Mouse (Mus musculus): ENCODE results near the gene Ino80e. TPM values are rescaled to one million over a fixed set of nuclear protein-coding genes. Genes with fewer than 3 reads are reported as not detected.

Ino80e gene
- polyA plus RNA-seq, 1 experiment, result 42.3 TPM

DNA sequence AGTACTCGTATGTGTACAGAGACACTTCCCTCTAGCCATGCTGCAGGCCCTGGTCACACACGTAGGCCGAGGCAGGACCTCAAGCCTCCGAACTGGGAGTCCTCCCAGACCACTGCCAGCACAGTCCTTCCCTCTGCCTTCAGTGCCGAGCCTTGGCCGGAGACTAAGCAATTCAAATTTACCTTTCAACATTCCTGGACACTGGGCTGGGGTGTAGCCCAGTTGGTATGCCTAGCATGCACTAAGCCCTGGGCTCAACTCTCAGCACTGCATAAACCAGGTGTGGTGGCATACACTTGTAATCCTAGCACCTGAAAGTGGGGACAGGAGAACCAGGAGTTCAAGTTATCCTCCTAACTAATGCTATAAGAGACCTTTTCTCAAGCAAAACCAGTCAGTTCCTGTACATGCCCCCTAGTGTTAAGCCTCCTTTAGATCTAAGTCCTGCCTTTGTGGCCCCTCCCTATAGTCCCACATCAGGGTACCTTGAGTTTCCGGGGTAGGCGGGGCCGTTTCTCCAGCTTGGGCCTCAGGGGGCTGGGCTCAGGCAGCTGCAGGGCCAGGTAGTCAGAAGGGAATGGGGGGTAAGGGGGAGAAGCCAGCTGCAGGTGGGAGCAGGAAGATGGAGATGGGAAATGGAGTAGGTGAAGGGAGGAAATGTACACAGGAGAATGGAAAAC is 5.3 kb downstream of the Ino80e start:
- DNase-seq (ENCODE audit: low spot score), result no peak

DNA sequence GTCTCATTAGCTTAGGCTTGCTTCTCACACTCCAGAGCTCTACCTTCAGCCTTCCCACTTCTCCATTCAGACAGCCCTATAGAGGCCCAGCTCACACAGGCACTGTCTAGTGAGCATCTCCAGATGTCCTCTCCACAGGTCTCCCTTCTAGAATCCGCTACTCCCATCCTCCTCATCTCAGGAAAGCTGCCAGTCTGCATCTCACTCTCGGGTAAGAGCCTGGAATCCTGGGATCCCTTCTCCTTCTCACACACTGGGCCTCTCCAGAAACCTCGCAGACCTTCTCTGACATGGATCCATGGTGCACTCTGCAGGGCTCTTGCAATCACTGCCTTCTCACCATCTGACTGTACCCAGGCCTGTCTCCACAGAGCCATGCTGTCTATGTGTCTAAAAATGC is 6.5 kb downstream of the Ino80e start:
- no peak for DNase-seq (ENCODE audit: low spot score)

DNA sequence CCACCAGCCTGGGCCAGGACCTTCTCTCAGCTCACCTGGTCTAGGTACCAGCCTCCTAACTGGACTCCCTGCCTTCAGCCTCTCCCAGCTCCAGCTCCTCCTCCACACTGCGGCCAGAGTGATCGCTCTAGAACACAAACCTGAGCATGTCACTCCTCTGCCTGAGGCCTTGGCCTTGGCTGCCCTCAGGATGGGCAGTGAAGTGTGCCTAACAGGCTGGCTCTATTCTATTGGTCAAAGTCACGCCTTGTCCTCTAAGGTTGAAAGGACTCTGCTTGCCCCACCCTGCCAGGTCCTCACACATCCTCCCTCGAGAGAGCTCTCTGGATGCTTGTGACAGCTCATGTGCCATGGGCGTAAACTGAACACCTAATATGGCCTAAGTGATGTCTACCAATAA is 8.7 kb downstream of the Ino80e start:
- no peak for DNase-seq (ENCODE audit: low spot score)

DNA sequence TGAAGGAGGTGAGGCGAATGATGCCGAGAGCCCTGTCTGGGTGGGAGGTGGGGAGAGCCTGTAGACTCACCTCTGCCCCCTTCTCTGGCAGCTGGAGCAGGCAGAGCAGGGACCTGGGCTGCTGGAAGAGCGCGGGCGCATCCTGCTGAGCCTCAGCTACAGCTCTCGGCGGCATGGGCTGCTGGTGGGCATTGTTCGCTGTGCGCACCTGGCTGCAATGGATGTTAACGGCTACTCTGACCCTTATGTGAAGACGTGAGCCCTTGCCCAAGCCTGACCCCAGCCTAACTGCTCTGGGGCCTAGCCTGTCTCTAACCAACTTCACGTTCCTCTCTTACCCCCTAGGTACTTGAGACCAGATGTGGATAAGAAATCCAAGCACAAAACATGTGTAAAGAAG is 11.0 kb downstream of the Ino80e start:
- DNase-seq (ENCODE audit: low spot score), result no peak

DNA sequence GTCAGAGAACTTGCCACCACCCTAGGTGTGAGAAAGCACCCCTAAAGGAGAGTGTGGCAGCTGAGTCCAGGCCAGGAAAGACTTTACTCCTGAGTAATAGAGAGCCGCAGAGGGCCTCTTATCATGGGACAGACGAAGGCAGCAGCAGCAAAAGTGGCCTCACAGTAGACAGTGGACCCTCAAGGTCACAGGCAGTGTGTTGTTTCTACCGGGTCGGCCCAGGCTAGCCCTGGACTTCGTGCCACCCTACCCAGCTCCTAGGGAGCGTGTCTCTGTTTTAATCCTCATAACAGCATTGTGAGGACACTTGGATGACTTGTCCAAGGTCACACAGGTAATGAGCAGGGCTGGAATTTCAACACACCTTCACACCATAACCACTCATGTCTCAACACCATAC is 12.0 kb downstream of the Ino80e start:
- DNase-seq (ENCODE audit: low spot score), result no peak

DNA sequence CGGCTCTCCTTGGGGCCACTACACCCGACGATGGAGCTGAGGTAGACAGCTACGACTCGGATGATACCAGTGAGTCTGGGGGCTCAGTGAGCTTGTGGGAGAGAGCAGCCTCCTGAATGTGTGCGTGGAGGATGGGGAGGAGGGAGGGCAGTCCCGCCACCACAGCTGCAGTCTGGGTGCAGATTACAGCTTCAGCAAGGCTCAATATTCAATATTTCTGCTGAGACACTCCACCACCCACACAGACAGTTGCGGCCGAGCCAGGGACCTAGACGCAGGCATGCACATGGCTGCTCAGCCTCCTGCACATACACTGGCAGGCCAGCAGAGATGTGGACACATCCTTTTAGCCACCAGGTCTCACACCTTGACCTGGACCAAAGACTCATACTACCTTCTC is 13.4 kb downstream of the Ino80e start:
- no peak for DNase-seq (ENCODE audit: low spot score)

DNA sequence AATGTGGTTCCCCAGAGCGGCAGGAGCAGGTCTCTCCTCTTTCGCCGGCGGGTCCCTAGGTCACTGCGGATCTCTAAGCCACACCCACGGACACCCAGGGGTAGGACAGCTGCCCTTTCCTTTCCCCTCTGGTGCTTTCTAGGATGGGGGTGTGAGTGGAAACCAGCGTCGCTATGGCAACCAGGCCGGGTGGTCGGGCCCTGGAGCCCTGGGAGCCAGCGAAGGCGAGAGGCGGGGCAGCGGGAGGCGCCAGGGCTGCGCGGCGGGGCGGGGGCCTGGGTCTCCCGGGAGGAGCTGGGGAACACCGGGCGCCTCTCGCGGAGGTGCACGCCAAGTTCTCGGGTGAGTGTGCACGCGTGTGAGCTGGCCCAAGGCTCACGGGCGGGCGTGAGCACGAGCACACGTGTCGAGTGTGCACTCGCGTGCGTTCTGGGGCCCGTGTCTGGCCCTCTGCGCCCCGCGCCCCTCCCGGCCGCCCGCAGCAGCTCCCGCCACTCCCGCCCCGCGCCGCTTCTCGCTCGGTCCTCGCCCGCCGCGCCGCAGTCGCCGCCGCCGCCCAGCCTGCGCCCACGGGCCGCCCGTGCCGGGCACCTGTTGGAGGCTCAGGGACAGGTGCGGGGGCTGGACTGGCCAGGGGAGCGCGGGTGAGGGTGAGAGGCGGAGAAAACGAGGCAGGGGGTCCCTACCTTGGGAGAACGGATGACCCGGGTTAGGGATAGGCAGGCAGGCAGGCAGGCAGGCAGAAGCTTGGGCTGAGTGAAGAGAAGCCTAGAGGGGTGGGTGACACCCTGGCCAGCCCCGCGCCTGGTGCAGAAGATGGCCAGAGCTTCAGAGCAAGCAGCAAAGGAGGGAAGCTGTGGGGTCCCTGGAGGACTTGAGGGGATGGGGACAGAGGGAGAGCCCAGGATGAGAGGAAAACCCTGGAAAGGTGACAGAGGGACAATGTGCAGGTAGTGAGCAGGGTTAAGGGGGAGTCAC is 14.5 kb downstream of the Ino80e start:
- DNase-seq (ENCODE audit: low spot score), result no peak

DNA sequence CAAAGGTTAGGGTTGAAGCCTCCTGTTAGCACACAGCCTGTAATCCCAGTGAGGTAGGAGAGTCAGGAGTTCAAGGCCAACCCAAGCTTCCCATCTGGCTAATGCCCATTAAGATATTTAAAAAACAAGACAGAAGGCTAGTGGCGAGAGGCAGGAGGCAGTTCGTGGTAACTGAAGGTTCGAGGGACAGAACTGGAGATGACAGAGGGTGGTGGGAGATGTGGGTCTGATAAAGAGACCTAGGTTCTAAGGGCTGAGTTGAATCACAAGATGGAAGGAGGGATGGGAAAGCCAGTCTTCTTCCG is 15.1 kb downstream of the Ino80e start, which contains the start of gene Doc2a:
Gene Doc2a (plus strand): TSS at position 301 of the 305 bp plus-strand sequence.
- no peak for DNase-seq (ENCODE audit: low spot score)

DNA sequence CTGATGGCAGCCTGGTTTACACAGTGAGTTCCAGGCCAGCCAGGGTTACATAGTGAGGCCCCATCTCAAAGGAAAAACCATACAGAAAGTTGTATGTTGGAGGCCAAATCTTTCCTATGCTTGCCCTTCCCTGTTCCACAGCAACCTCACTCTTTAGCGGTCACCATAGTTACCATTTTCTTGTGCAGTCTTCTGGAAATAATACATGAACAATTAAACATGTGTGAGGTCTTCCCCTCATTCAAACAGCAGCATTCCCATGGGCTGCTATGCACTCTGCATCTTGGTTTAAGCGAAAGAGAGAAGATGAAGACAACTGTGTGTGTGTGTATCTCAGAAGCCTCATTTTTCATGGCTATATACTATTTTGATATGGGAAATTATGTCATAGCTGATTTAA is 16.7 kb downstream of the Ino80e start:
- DNase-seq (ENCODE audit: low spot score), result no peak

DNA sequence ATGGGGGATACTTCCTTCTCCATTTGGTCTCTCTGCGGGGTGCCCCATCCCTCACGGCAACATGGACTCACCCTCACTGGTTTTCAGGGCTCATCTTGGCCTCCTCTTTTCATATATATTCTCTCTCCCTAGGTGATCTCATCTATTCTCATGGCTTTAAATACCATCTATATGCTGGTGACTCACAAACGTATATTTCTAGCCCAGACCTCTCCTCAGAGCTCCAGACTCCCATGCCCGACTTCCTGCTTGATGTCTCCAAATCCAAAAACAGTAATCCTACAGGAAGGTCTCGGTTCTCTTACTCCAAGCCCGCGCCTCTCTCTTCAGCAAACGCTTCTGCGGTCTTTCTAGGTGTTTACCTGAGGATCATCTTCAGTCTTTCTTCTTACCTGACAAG is 18.9 kb downstream of the Ino80e start:
- DNase-seq (ENCODE audit: low spot score), result no peak

DNA sequence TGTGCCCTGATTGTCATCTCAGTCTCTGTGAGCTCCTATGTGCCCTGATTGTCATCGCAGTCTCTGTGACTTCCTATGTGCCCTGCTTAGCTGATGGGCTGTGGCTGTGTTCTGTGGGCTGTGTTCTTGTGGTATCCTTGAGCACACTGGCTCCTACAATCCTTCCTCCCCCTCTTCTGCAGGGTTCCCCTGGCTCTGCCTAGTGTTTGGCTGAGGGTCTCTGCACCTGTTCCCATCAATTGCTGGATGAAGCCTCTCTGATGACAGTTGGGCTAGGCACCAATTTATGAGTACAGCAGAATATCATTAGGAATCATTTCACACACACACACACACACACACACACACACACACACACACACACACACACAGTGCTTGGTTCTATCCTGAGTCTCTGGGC is 28.9 kb downstream of the Ino80e start:
- no peak for DNase-seq (ENCODE audit: low spot score)

DNA sequence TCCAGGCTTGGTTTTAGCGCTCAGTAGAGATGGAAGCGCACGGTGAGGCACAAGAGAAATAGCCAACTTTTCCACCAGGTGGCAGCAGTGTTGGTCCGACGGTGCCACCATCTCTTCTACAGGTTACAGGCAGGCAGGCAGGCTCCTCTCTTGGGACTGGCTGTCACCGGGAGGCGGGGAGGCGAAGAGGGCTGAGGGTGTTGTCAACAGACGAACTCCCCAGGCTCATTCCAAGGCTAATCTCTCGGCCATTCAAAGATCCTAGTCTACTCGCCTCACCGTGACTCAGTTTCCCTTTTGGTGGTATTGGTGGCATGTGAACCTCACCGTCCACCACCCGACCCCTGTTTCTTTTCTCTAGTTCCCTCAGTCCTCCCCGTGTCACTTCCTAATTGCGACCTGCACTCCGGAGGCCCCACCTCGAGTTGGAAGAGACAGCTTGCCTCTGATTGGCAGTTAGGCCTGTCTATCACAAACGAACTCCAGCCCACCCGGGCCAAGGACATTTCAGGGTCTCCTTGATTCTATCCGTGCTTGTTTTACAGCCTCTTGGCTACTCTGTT is 30.1 kb downstream of the Ino80e start:
- no peak for DNase-seq (ENCODE audit: low spot score)

DNA sequence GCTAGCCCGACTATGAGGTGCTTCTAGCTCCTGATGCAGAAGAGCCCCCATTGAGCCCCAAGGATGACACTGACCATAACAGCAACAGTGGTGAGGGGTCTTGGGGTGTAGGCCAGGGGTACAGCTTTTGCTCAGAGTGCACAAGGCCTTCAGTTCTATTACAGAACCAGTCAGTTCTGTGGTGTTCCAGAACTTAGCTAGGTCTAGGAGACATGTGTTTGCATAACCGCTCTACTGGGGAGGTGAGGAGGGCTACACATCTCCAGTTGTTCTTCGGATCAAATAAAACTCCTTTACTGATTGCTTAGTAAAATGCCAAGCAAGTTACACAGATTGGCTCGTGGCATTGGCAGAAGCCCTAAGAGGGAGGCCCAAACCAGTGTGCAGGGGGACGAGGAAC is 30.6 kb downstream of the Ino80e start, which contains the start of gene 4930451I11Rik:
Gene 4930451I11Rik (minus strand): TSS at position 101 of the 400 bp plus-strand sequence.
- no peak for DNase-seq (ENCODE audit: low spot score)

DNA sequence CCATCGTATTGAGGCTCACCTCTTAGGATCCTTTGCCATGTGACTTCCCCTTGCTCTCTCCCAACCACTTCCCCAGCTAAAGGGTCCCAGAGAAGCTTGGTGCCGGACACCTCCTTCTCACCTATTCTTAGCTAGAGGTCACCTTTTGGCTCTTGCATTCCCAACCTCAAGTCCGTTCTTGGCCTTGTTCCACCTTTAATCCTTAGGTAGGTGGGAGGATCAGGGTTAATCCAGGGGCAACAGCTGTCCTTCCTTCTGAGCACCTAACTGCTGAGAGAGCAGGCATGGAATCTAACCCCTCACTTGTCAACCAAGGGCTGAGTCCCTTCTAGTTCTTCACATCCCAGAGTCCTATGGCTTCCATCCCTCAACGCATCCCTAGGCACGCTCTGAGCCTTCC is 36.2 kb downstream of the Ino80e start:
- no peak for DNase-seq (ENCODE audit: low spot score)

DNA sequence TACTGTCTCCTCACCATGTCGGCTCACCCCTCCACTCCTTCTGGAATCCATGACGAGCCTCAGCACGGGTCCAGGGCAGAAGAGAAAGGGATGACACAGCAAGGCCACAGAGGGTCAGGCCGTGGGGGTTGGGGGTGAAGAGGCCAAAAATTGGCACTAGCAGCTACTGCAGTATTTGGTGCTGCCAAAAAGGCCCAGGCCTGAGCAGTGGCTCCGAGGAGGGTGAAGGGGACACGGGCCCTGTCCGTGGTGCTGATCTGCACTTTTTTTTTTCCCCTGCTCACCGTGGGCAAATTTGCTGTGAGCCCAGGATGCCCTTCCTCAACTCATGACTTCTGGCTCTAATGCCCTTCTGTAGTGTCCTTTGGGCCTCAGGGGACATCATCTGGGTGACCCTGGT is 36.8 kb downstream of the Ino80e start:
- no peak for DNase-seq (ENCODE audit: low spot score)

DNA sequence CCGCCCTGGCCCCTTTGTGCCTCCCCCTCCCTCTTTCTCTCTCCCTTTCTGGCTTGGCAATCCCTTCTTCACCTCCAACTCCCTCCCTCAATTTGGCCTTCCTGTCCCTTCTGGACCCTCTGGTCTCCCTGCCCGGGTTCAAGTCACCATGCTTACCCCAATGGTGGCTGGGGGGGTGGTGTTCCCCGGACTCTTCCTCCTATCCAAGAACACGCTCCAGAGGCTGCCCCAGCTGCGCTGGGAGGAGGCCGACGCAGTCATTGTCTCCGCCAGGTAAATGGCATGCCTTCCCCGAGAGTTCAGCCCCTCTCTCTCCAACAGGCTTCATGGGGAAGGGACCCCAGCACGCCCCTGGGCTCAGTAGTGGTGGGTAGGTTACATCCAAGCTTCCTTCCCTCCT is 38.2 kb downstream of the Ino80e start:
- no peak for DNase-seq (ENCODE audit: low spot score)

DNA sequence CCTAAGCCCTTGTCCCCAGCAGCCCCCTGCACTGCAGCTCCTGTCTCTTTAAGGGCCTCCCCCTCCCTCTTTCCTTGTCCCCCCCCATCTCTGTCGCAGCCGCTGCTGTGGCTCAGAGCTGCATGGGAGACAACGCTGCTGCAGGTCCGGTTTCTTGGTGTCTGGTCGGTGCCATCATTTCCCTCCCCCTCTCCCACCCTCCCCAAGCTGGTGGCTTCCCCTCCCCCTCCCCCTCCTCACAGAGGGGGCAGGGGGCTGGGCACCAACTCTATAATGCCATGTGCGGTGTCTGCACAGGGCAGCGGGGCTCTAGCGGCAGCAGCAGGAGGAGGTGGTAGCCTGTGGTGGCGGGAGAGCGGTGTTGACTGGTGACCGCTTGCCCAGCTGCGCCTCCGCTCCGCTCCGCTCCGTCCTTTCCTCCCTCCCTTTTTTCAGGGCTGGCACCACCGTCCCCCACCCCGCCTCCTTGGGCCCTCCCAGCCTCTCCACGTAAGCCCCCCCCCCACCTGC is 38.9 kb downstream of the Ino80e start:
- no peak for DNase-seq (ENCODE audit: low spot score)

DNA sequence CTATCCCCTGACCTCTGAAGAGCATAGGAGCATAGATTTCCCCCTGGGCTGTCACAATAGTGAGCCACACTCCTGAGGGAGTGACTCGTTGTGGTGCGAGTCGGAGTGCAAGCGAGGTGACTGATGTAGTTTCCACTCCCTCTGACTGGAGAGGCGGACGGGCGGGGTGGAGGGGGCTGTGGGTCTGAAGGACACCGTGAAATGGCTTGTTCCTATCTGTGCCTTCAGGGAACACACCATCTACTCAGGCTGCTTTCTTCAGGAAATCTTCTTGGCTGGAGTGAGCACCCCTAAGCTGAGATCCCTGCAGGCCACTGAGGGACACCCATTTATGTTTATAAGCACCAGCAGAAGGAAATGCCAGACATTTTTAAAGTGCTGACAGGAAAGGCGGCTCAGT is 39.4 kb downstream of the Ino80e start:
- no peak for DNase-seq (ENCODE audit: low spot score)

DNA sequence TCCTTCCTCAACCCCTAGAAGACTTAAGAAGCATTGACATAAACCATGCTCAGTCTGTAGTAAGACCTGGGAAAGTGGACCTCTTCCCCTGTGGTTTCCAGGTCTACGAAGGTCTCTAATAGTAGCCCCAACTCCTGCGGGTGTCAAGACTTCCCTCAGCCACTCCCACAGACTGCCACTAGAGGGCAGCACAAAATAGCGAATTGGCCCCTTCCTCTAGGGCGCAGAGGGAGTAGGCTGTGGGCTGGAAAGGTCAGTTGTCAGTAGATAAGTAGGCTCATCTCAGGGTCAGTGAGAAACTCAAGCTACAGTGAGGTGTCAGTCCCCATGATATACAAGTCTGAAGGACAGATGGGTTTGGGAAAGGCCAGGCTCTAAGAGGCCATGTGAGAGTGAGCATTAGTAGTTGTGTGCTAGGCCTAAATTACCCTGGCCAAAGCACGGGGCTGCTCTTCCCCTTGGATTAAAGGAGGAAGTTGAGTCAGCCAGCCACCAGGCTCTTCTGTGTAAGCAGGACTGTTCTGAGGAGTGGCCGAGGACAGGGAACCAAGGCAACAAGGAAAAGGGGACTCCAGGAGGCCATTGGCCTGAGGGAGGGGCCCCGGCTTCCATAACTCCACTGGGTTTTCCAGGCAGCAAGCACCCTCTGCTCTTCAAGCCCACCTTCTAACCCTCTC is 40.2 kb downstream of the Ino80e start:
- peak; percentile 54 for DNase-seq (ENCODE audit: low spot score)

DNA sequence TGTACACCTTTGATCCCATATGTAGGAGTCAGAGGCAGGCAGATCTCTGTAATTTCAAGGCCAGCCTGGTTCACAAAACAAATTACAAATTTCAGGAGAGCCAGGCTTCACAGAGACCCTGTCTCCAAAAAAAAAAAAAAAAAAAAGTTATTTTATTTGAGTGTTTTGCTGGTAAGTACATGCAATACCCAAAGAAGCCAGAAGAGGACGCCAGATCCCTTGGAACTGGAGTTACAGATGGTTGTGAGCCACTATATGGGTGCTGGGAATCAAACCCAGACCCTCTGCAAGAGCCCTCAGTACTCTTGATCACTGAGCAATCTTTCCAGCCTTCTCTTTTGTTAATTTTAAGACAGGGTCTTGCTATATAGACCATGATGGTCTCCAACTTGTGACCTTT is 43.4 kb downstream of the Ino80e start:
- no peak for DNase-seq (ENCODE audit: low spot score)

DNA sequence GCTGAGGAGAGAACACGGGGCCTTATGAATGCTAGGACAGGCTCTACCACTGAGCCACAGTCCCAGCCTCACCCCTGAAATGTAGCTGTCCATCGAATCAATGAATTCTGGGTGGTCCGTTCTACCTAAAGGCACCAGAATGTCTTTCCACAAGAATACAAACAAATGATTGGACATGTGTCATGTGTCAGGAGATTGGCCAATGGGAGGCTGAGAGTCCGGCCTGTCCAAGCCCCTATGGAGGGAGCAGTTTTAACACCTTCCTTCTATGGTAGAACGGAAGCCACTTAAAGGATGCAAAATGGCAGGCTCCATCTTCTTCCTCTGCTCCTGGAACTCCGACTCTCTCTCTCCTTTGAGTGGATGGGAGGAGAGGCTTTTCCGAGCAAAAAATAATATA is 44.6 kb downstream of the Ino80e start:
- DNase-seq (ENCODE audit: low spot score), result no peak

DNA sequence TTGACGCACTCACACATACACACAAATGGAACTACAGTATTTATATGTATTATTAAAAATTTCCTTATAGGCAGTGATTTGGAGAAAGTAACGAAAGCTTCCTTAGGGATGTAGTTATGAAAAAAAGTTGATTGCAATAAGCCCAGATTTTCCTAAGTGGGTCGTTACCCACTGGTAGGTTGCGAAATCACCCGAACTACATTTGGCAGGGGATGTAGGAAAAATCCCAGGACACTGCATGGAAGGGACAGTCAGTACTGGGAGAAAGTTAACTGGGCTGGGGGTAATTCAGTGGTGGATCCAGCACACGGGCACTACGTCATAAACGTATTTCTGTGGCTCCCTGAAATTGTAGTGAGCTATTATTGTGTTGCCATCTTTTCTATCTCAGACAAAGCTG is 45.7 kb downstream of the Ino80e start:
- DNase-seq (ENCODE audit: low spot score), result no peak
